Mouse (Mus musculus): ENCODE results near the gene Mak. TPM values are rescaled to one million over a fixed set of nuclear protein-coding genes. Genes with fewer than 3 reads are reported as not detected.

Gene Mak
- total and polyA plus RNA-seq, 3 experiments, result not detected

DNA sequence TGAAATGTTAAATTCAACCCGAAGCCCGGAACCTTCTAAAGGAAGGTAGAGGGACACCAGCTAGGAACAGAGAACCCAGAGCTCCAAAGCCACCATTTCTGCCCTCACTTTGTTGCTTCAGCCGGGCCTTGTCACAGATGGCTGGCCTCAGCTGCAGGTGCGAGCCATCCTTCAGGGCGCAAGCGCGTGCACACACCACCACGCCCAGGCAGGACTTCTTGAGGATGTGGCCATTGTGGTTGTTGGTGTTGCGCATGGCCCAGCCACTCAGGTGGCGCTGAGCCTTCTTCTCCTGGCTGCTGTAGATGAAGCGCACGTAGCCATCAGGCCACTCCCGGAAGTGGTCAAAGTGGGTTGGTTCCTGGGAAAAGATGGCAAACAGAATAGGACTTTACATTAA lies 26.0 kb upstream of the Mak start:
- H3K27me3 ChIP-seq (replicated peaks), result no peaks in the 10 kb centered on the region
- no peak overlapping the region for H3K9ac ChIP-seq (ENCODE audit: insufficient read depth, low read depth)
- 0 out of 2 replicates have a peak, but pooled peaks have one; percentile 34 for TF ChIP-seq TCF12 (IDR thresholded peaks at IDR 0.05; ENCODE audit: low read depth, low read length)
- TF ChIP-seq BHLHE40 (IDR thresholded peaks at IDR 0.05; ENCODE audit: low read depth, low read length), result 0 out of 2 replicates have a peak, but pooled peaks have one; percentile 19
- TF ChIP-seq NRF1 (IDR thresholded peaks at IDR 0.05; ENCODE audit: low read depth, low read length), result peak; percentile 83
- TF ChIP-seq MXI1 (IDR thresholded peaks at IDR 0.05; ENCODE audit: low read depth, low read length), result no peak
- TF ChIP-seq ELF1 (IDR thresholded peaks at IDR 0.05; ENCODE audit: low read depth, low read length), result 0 out of 2 replicates have a peak, but pooled peaks have one; percentile 18
- H3K27ac ChIP-seq (ENCODE audit: insufficient read depth, low read depth), result no peak overlapping the region
- H3K36me3 ChIP-seq (replicated peaks in 1 of 2; ENCODE audit: control insufficient read depth in 1 of 2, insufficient read depth in 1 of 2, low read length in 1 of 2), result peaks cover 0 to 47% of the 10 kb centered on the region in 2 experiments
- peaks cover 3% of the 10 kb centered on the region for H3K9me3 ChIP-seq (replicated peaks; ENCODE audit: low read length)
- dilution Hi-C loops (cut with MboI; ENCODE audit: extremely low pct_ligation_motif_present, extremely low pct_unique_long_range_greater_than_20kb, low sequenced_read_pairs) (no loop called here), in situ Hi-C loops (cut with MboI; ENCODE audit: low pct_ligation_motif_present, low pct_unique_long_range_greater_than_20kb, low sequenced_read_pairs) (no loop called here)
- DNase-seq (ENCODE audit: extremely low read depth), result peak; percentile 71
- no peak overlapping the region for H3K4me3 ChIP-seq (replicated peaks in 1 of 3; ENCODE audit: low read depth in 2 of 3, low read length in 2 of 3, poor library complexity in 1 of 3)
- H3K79me2 ChIP-seq (replicated peaks; ENCODE audit: control insufficient read depth, extremely low read depth, insufficient read depth, poor library complexity, severe bottlenecking), result no peaks in the 10 kb centered on the region
- peaks cover 3 to 56% of the 10 kb centered on the region in 2 experiments; a peak in 3 of 4 replicates for H3K4me1 ChIP-seq (ENCODE audit: control insufficient read depth in 1 of 2, insufficient read depth in 2 of 2)
- H3K4me2 ChIP-seq (ENCODE audit: insufficient read depth, low read depth, poor library complexity, severe bottlenecking), result no peak overlapping the region

DNA sequence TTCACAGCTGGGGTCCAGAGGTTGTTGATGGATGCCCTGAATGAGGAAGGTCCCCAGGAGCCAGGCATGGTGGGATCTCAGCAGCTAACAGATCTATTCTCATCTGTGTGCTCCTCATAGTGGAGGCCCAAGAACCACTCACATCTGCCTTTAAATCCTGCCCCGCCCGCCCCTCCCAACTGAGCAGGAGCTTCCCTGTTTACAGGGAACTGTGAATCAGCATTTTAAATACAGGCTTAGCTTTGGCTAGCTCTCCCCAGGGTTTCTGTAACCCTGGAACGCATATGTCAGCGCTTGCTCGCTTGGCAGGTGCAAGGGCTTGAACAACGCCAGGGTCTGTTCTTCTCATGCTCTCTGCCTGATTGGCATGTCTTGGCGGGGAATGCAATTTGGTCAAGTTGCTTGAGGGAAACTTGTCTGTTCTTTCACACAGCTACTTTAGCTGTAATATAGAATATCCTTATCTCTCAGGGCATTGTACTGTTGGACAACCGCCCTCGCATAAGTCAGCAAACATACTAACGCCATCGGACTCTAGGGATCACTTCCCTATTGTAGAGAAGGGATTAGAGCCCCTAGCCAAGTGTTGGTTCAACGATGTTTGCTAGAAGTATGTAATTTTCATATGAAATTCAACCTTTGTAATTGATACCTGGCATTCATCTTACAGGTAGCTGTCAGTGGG lies 24.5 kb upstream of the Mak start:
- H3K4me2 ChIP-seq (ENCODE audit: insufficient read depth, low read depth, poor library complexity, severe bottlenecking), result no peak overlapping the region
- no peaks in the 10 kb centered on the region for H3K27me3 ChIP-seq (replicated peaks)
- H3K36me3 ChIP-seq (replicated peaks in 1 of 2; ENCODE audit: control insufficient read depth in 1 of 2, insufficient read depth in 1 of 2, low read length in 1 of 2), result peaks cover 0 to 47% of the 10 kb centered on the region in 2 experiments
- H3K9me3 ChIP-seq (replicated peaks; ENCODE audit: low read length), result peaks cover 3% of the 10 kb centered on the region
- in situ Hi-C loops (cut with MboI; ENCODE audit: low pct_ligation_motif_present, low pct_unique_long_range_greater_than_20kb, low sequenced_read_pairs), result no loop called here
- peaks cover 3 to 44% of the 10 kb centered on the region in 2 experiments; a peak in 3 of 4 replicates for H3K4me1 ChIP-seq (ENCODE audit: control insufficient read depth in 1 of 2, insufficient read depth in 2 of 2)
- TF ChIP-seq NELFE (IDR thresholded peaks at IDR 0.05; ENCODE audit: low read depth, low read length) (no peak), MYC (IDR thresholded peaks at IDR 0.05; ENCODE audit: low read depth, low read length) (no peak), ELF1 (IDR thresholded peaks at IDR 0.05; ENCODE audit: low read depth, low read length) (no peak), SMC3 (IDR thresholded peaks at IDR 0.05; ENCODE audit: low read depth, low read length) (no peak), BHLHE40 (IDR thresholded peaks at IDR 0.05; ENCODE audit: low read depth, low read length) (no peak)
- no peak for DNase-seq (ENCODE audit: extremely low read depth)
- no peak overlapping the region for H3K4me3 ChIP-seq (replicated peaks in 1 of 3; ENCODE audit: low read depth in 2 of 3, low read length in 2 of 3, poor library complexity in 1 of 3)
- no peak overlapping the region for H3K27ac ChIP-seq (ENCODE audit: insufficient read depth, low read depth)
- no peaks in the 10 kb centered on the region for H3K79me2 ChIP-seq (replicated peaks; ENCODE audit: control insufficient read depth, extremely low read depth, insufficient read depth, poor library complexity, severe bottlenecking)
- dilution Hi-C loops (cut with MboI; ENCODE audit: extremely low pct_ligation_motif_present, extremely low pct_unique_long_range_greater_than_20kb, low sequenced_read_pairs), result no loop called here
- no peak overlapping the region for H3K9ac ChIP-seq (ENCODE audit: insufficient read depth, low read depth)

DNA sequence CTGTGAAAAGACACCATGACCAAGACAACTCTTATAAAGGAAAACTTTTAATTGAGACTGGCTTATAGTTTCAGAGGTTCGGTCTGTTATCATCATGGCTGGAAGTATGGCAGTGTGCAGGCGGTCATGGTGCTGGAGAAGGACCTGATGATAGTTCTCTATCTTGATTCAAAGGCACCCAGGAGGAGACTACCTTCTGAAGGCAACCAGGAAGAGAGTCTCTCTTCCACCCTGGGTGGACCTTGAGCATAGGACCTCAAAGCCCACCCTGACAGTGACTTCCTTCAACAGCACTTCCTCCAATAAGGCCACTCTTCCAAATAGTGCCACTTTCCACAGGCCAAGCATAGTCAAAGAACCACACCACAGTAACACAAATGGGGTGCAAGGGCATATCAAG lies 20.5 kb upstream of the Mak start:
- H3K27me3 ChIP-seq (replicated peaks), result no peaks in the 10 kb centered on the region
- no peak overlapping the region for H3K4me2 ChIP-seq (ENCODE audit: insufficient read depth, low read depth, poor library complexity, severe bottlenecking)
- peaks cover 0 to 32% of the 10 kb centered on the region in 2 experiments for H3K36me3 ChIP-seq (replicated peaks in 1 of 2; ENCODE audit: control insufficient read depth in 1 of 2, insufficient read depth in 1 of 2, low read length in 1 of 2)
- TF ChIP-seq RCOR1 (conservative IDR thresholded peaks at IDR 0.05; ENCODE audit: low read depth, low read length), result no peak
- H3K4me1 ChIP-seq (ENCODE audit: control insufficient read depth in 1 of 2, insufficient read depth in 2 of 2), result peaks cover 0 to 23% of the 10 kb centered on the region in 2 experiments; a peak in 2 of 4 replicates
- DNase-seq (ENCODE audit: extremely low read depth), result no peak
- dilution Hi-C loops (cut with MboI; ENCODE audit: extremely low pct_ligation_motif_present, extremely low pct_unique_long_range_greater_than_20kb, low sequenced_read_pairs) (no loop called here), in situ Hi-C loops (cut with MboI; ENCODE audit: low pct_ligation_motif_present, low pct_unique_long_range_greater_than_20kb, low sequenced_read_pairs) (no loop called here)
- H3K27ac ChIP-seq (ENCODE audit: insufficient read depth, low read depth), result no peak overlapping the region
- peaks cover 3% of the 10 kb centered on the region for H3K9me3 ChIP-seq (replicated peaks; ENCODE audit: low read length)
- H3K4me3 ChIP-seq (replicated peaks in 1 of 3; ENCODE audit: low read depth in 2 of 3, low read length in 2 of 3, poor library complexity in 1 of 3), result no peak overlapping the region
- H3K9ac ChIP-seq (ENCODE audit: insufficient read depth, low read depth), result no peak overlapping the region
- H3K79me2 ChIP-seq (replicated peaks; ENCODE audit: control insufficient read depth, extremely low read depth, insufficient read depth, poor library complexity, severe bottlenecking), result no peaks in the 10 kb centered on the region
